Mouse (Mus musculus): Measurements from ENCODE around the gene Abhd17a. TPM values are rescaled to one million over a fixed set of nuclear protein-coding genes. Genes with fewer than 3 reads are reported as not detected.
"Not testable (repeated sequence)": the region's sequence is repeated elsewhere in the genome, so short reads cannot be mapped to it uniquely, and the experiment has no call there.

Abhd17a gene
- polyA plus RNA-seq, 1 experiment from 2014 or later, result 127 TPM

GRCm38 (mm10) chr10:80605721-80606120 is 15.6 kb upstream of the Abhd17a start, which contains the start of gene Gm49322:
Gene Gm49322 (plus strand): TSS chr10:80606021.
- WGBS, result 95% methylated on average over 2 of the region's 4 CpGs
- peaks cover 44% of the 10 kb centered on the region for H3K36me3 ChIP-seq
- H3K4me2 ChIP-seq (replicated peaks); H3K27ac ChIP-seq; H3K4me3 ChIP-seq; ATAC-seq (ENCODE audit: low FRiP score, low read depth); H3K27me3 ChIP-seq (replicated peaks); H3K9ac ChIP-seq; H3K9me3 ChIP-seq: not testable (repeated sequence)
- H3K4me1 ChIP-seq, result peaks cover 16% of the 10 kb centered on the region

GRCm38 (mm10) chr10:80604988-80605387 is 14.8 kb upstream of the Abhd17a start:
- ATAC-seq (ENCODE audit: low FRiP score, low read depth), result no peak
- WGBS, result 89% methylated on average over 2 of the region's 2 CpGs
- H3K4me3 ChIP-seq, result no peak overlapping the region
- no peak overlapping the region for H3K27ac ChIP-seq
- no peaks in the 10 kb centered on the region for H3K9me3 ChIP-seq
- H3K4me2 ChIP-seq (replicated peaks), result no peak overlapping the region
- H3K27me3 ChIP-seq (replicated peaks), result no peaks in the 10 kb centered on the region
- H3K36me3 ChIP-seq, result peaks cover 41% of the 10 kb centered on the region
- peaks cover 16% of the 10 kb centered on the region for H3K4me1 ChIP-seq
- no peak overlapping the region for H3K9ac ChIP-seq

GRCm38 (mm10) chr10:80604001-80604509 is 13.9 kb upstream of the Abhd17a start:
- Histone ChIP-seq H3K9ac (peak overlapping the region; percentile 66; the same call in 1 of the 2 replicates), H3K27ac (no peak overlapping the region), H3K27me3 (replicated peaks) (no peaks in the 10 kb centered on the region), H3K4me1 (peaks cover 16% of the 10 kb centered on the region), H3K4me3 (peak overlapping the region; percentile 71; the same call in 1 of the 2 replicates), H3K36me3 (peaks cover 32% of the 10 kb centered on the region), H3K9me3 (no peaks in the 10 kb centered on the region), H3K4me2 (replicated peaks) (peak overlapping the region; percentile 90)
- WGBS, result 83% methylated on average over 7 of the region's 7 CpGs
- no peak for ATAC-seq (ENCODE audit: low FRiP score, low read depth)

- Histone ChIP-seq H3K36me3 (peaks cover 25% of the 10 kb centered on the region), H3K27me3 (replicated peaks) (no peaks in the 10 kb centered on the region), H3K9ac (peak overlapping the region; percentile 66), H3K9me3 (no peaks in the 10 kb centered on the region), H3K4me3 (peak overlapping the region; percentile 71), H3K4me1 (peaks cover 16% of the 10 kb centered on the region), H3K27ac (peak overlapping the region; percentile 67), H3K4me2 (replicated peaks) (peak overlapping the region; percentile 90)
- WGBS, result 39% methylated on average over 7 of the region's 7 CpGs
- peak; percentile 18; the same call in 1 of the 2 replicates for ATAC-seq (ENCODE audit: low FRiP score, low read depth)
These were observed 13.2 kb upstream of the Abhd17a start for GRCm38 (mm10) chr10:80603364-80603763.

GRCm38 (mm10) chr10:80602698-80603325 is 12.7 kb upstream of the Abhd17a start, which contains the start of the genes Scamp4 and Adat3:
Gene Scamp4 (plus strand): TSS chr10:80602872.
Gene Adat3 (plus strand): TSS chr10:80602880.
- peak within 1 kb of the TSS; percentile 66 for H3K9ac ChIP-seq
- peak within 1 kb of the TSS; percentile 71 for H3K4me3 ChIP-seq
- WGBS, result under 1% methylated on average over 54 of the region's 54 CpGs
- H3K4me2 ChIP-seq (replicated peaks), result peak within 1 kb of the TSS; percentile 90
- peak; percentile 96 for ATAC-seq (ENCODE audit: low FRiP score, low read depth)
- H3K27me3 ChIP-seq (replicated peaks), result no peaks in the 10 kb centered on the region
- H3K36me3 ChIP-seq, result peaks cover 19% of the 10 kb centered on the region
- peaks cover 16% of the 10 kb centered on the region for H3K4me1 ChIP-seq
- H3K9me3 ChIP-seq, result no peaks in the 10 kb centered on the region
- H3K27ac ChIP-seq, result peak within 1 kb of the TSS; percentile 67

GRCm38 (mm10) chr10:80596318-80596717 is 6.2 kb upstream of the Abhd17a start:
- 47% methylated on average over 4 of the region's 4 CpGs for WGBS
- Histone ChIP-seq H3K4me3 (no peak overlapping the region), H3K4me1 (no peaks in the 10 kb centered on the region), H3K27me3 (replicated peaks) (no peaks in the 10 kb centered on the region), H3K4me2 (replicated peaks) (no peak overlapping the region), H3K27ac (no peak overlapping the region), H3K9me3 (no peaks in the 10 kb centered on the region), H3K9ac (no peak overlapping the region), H3K36me3 (no peaks in the 10 kb centered on the region)
- no peak for ATAC-seq (ENCODE audit: low FRiP score, low read depth)

- Histone ChIP-seq H3K27me3 (replicated peaks) (no peaks in the 10 kb centered on the region), H3K36me3 (peaks cover 25% of the 10 kb centered on the region), H3K4me2 (replicated peaks) (peak overlapping the region; percentile 99), H3K9me3 (no peaks in the 10 kb centered on the region), H3K9ac (peak overlapping the region; percentile 92), H3K4me1 (peaks cover 30% of the 10 kb centered on the region), H3K27ac (no peak overlapping the region), H3K4me3 (peak overlapping the region; percentile 95)
- 22% methylated on average over 12 of the region's 12 CpGs for WGBS
- peak; percentile 4; the same call in 1 of the 2 replicates for ATAC-seq (ENCODE audit: low FRiP score, low read depth)
These were observed 838 bp downstream of the Abhd17a start for GRCm38 (mm10) chr10:80589127-80589878.

- ATAC-seq (ENCODE audit: low FRiP score, low read depth), result no peak
- Histone ChIP-seq H3K27ac (no peak overlapping the region), H3K4me2 (replicated peaks) (0 out of 2 replicates have a peak overlapping the region, but pooled peaks have one; percentile 10)
These were observed 2.9 kb downstream of the Abhd17a start for GRCm38 (mm10) chr10:80587305-80587657.

GRCm38 (mm10) chr10:80586407-80587304 is 3.5 kb downstream of the Abhd17a start:
- Histone ChIP-seq H3K9me3 (no peaks in the 10 kb centered on the region), H3K36me3 (peaks cover 41% of the 10 kb centered on the region), H3K4me3 (no peak overlapping the region), H3K27me3 (replicated peaks) (no peaks in the 10 kb centered on the region), H3K9ac (no peak overlapping the region), H3K4me1 (peaks cover 30% of the 10 kb centered on the region), H3K4me2 (replicated peaks) (0 out of 2 replicates have a peak overlapping the region, but pooled peaks have one; percentile 10), H3K27ac (no peak overlapping the region)
- WGBS, result 97% methylated on average over 46 of the region's 51 CpGs
- no peak for ATAC-seq (ENCODE audit: low FRiP score, low read depth)

More at GRCm38 (mm10) chr10:80587305-80587657, 2.9 kb downstream of the Abhd17a start:
- Histone ChIP-seq H3K36me3 (peaks cover 41% of the 10 kb centered on the region), H3K9me3 (no peaks in the 10 kb centered on the region), H3K4me3 (no peak overlapping the region), H3K9ac (no peak overlapping the region), H3K4me1 (peaks cover 30% of the 10 kb centered on the region), H3K27me3 (replicated peaks) (no peaks in the 10 kb centered on the region)
- whole genome bisulfite sequencing, result 29% methylated on average over 4 of the region's 4 CpGs

GRCm38 (mm10) chr10:80585581-80585980 is 4.6 kb downstream of the Abhd17a start:
- H3K4me1 ChIP-seq, result peaks cover 30% of the 10 kb centered on the region
- H3K4me2 ChIP-seq (replicated peaks), result peak overlapping the region; percentile 9; the same call in 1 of the 2 replicates
- H3K27me3 ChIP-seq (replicated peaks), result no peaks in the 10 kb centered on the region
- 97% methylated on average over 8 of the region's 8 CpGs for WGBS
- 0 out of 2 replicates have a peak overlapping the region, but pooled peaks have one; percentile 17 for H3K9ac ChIP-seq
- no peaks in the 10 kb centered on the region for H3K9me3 ChIP-seq
- ATAC-seq (ENCODE audit: low FRiP score, low read depth), result no peak
- peaks cover 41% of the 10 kb centered on the region for H3K36me3 ChIP-seq
- H3K4me3 ChIP-seq, result no peak overlapping the region
- H3K27ac ChIP-seq, result no peak overlapping the region

Measured in neural tube, embryonic 12.5 days (tissue).